Mouse (Mus musculus) layer of hippocampus, adult 18-20 months (tissue): ENCODE measurements around the gene Scn10a. TPM values are rescaled to one million over a fixed set of nuclear protein-coding genes. Genes with fewer than 3 reads are reported as not detected.

Source experiments
- DNase-seq, 2 experiments: peaks; one replicate each; pipeline ENCODE4 v3.0.0; 2022; ENCODE audit warnings: low spot score in 2 of 2
- long read RNA-seq: library from polyadenylated mRNA; stranded (forward); transcript quantifications from one replicate; pipeline ENCODE4 v2.0.0, GENCODE M21; 2021
- total RNA-seq, 2 experiments: library from RNA; stranded (reverse); gene quantifications; 2 replicates each; pipeline ENCODE4 v1.2.3; 2021

The Scn10a gene
- total RNA-seq, result not detected
- long read RNA-seq, result 0 reads

GRCm38 (mm10) chr9:119719222-119719621 lies at the start of gene Scn10a:
Gene Scn10a, minus strand, starts transcription at chr9:119719322.
- no peak for DNase-seq

DNA sequence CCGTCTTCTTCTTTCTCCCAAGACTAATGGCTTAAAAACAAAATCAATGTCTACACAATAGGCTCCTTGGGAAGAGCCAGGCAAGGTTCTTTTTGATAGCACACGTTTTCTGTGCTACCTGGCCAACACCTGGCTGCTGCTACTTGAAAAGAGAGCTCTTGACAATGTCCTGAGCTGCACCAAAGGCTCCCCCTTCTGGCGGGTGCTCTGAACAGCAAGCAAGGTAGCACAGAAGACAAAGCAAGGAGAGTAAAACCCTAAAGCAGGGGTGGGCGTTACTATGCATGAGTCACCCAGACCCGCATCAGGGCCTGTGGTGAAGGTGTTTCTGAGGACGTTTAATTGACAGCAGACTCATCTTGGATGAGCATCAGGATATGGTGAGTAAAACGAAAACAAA lies 49.5 kb upstream of the Scn10a start:
- DNase-seq, result peak in 1 of 2 experiments; percentile 5

DNA sequence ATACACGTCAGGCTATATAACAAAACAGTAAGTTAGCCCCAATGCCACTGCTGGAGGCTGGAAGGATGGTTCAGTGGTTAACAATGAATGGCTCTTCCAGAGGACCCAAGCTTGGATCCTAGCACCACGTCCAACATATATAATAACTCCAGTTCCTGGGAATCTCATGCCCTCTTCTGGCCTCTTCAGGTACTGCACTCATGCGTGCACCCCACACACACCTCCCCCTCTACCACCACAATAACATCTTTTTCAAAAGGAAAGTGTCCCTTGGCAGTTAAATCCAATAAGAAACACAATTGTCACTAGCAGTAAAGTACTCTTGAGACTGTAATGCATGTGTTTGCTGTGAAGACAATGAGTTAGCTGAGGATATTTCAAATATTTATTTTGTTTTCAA lies 41.1 kb upstream of the Scn10a start:
- DNase-seq, result no peak

GRCm38 (mm10) chr9:119759457-119759856 lies 40.3 kb upstream of the Scn10a start:
- DNase-seq, result no peak

DNA sequence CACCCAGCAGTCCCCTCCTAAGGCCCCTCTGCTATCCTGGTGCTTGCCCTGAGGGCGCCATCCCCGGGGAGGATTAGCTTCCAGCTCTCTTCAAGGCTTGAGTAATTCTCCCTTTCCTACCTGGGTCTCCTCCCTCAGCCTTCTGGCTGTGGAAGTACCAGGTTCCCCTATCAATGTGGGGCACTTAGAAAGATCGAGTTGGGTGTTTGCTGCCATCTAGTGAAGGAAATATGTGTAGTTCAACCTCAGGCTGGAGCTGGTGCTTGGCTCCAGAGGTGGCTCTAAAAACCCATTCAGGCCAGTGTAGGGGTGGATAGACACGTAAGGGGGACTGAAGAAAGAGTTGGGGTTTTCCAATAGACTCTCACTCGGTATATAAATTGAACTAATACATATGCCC lies 32.4 kb upstream of the Scn10a start:
- peak; percentile 8 to 55 for DNase-seq

DNA sequence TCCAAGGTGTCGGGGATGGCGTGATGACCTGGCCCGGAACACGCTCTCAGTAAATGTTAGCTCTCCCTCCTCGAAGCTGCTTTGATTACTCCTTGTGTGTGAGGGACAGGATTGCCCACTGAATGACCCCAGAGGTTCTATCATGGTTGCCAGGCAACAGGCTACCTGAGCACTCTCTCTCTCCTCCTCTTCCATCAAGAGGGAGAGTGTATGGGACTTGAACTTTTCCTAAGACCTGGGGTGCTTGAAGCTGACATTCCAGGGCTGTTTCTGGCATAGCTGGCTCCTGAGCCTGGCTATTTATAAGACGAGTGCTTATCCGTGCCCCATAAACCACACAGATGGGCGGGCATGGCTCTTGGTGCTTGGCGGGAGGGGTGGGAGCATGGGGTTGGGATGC lies 30.0 kb upstream of the Scn10a start:
- DNase-seq, result no peak

DNA sequence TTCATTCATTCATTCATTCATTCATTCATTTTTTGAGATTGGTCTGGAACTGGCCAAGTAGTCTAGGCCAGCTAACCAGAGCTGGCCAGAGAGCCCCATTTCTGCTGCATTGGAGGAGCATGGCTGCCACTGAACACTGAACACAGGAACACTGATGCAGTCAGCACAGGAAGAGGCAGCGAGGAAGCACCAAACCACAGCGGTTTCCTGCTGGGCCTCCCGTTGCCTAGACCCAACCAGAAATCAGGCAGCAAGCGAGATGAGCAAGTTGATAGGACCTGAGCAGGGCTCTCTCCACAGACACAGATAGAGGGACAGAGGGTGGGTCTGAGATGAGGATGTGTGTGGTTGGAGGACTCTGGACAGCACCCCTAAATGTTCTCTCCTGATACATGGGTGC lies 24.8 kb upstream of the Scn10a start:
- no peak for DNase-seq

DNA sequence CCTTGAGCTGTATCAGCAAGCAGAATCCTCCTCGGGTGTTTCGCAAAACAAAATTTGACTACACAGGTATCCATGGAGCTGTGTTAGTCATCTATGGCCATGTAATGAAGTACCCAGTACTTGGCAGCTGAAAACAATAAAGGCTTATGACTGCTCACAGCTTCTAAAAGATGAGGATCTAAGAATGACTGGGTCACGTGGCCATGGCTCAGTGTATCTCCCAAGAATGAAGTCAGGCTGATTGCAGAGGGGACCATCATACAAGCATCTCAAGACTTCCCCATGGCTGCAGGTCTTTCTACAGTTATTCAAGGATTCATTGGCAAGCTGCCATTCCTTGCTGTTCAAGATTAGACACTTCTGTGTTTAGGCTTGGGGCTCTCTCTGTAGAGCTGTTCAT lies 24.2 kb upstream of the Scn10a start:
- no peak for DNase-seq

GRCm38 (mm10) chr9:119741101-119741786 lies 22.1 kb upstream of the Scn10a start:
- DNase-seq, result no peak

- DNase-seq, result no peak
Measured at GRCm38 (mm10) chr9:119728412-119729097, 9.4 kb upstream of the Scn10a start.

DNA sequence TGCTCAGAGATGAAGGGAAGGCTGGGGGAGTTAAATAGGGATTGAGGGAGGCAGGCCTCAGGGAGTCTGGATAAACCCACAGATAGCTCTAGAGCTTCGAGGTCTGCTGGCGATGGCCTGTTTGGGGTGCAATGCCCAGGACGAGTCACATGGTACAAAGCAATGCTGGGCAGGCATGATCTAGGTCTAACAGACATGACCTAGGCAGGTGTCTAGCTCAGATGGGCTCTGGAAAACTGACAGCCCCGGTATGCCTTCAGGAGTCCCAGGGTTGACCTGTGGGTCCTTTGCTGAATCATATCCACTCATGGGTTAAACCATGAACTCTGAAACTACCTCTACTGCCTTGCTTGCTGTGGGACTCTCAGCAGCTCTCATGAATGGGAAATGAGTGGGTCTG lies 7.9 kb upstream of the Scn10a start:
- no peak for DNase-seq

DNA sequence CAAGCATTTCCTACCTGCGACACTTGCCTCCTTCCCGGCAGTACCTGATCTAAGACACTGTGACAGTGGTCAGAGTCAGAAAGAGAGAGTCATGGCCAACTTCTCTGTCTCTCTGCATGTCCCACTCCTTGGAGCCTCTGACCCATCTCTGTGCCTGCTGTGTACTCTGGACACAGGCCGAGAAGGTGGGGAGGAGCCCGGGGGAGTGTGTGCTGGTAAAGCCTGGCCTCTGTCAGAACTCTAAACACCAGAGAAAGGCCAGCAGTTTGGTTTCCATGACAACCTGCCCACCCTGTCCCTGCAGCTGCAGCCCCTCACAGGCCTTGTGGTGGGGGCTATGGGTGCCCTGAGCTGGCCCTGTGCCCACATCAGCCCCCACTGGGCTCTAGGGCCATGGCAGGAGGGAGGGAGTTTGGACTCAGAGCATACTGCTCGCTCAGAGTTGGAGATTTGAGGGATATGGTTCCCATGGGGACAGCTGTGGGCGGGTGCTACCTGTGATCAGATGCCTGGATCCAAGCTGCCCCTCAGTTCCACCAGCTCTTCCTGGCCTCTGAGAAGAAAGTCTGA lies 6.3 kb upstream of the Scn10a start:
- DNase-seq, result no peak

DNA sequence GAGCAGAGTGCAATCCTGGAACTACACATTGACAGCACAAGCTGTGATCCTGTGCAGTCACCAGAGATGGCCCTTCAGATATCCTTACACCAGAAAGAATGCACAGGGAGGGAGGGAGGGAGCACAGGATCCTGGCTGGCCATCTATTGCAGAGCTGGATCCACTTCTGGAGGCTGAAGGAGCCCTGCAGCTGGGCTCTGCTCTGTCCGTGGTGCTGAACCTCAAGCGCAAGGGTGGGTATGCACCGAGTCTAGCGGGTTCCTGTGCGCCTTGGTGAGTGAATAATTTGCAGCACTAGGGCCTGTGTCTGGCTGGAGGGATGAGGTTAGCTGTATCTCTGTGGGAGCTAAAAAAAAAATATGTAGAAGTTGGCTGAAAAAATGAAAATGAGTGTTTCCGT lies 12.4 kb downstream of the Scn10a start:
- no peak for DNase-seq

GRCm38 (mm10) chr9:119691505-119691904 lies 27.6 kb downstream of the Scn10a start:
- DNase-seq, result no peak

DNA sequence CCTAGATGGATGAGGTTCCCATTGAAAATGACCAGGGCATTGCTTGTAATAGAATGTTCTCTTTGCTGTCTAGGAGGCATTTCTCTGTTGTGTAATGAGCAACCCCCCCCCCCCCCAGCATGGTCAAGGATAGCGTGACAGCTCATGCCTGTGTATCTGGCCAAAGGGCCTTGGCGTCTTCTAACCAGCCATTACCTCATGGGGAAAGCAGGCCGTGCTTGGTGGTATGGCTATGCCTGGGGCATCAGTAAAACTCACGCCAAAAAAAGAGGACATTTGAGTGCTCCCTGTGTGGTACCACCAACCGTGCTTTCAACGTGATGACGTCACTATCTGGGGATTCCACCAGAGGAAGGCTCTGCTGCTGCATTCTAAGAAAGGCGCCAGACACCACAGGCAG lies 28.1 kb downstream of the Scn10a start:
- no peak for DNase-seq

GRCm38 (mm10) chr9:119687893-119688292 lies 31.2 kb downstream of the Scn10a start:
- DNase-seq, result no peak

GRCm38 (mm10) chr9:119686187-119686586 lies 32.9 kb downstream of the Scn10a start:
- no peak for DNase-seq

GRCm38 (mm10) chr9:119680896-119681295 lies 38.2 kb downstream of the Scn10a start:
- peak in 1 of 2 experiments; percentile 2 for DNase-seq

GRCm38 (mm10) chr9:119664109-119664508 lies 55.0 kb downstream of the Scn10a start:
- no peak for DNase-seq

- DNase-seq, result peak in 1 of 2 experiments; percentile 23
Measured at GRCm38 (mm10) chr9:119656111-119656510, 63.0 kb downstream of the Scn10a start.

- no peak for DNase-seq
Measured at GRCm38 (mm10) chr9:119653758-119654157, 65.4 kb downstream of the Scn10a start.

- DNase-seq, result peak; percentile 9 to 70
Measured at GRCm38 (mm10) chr9:119646942-119647547, 72.1 kb downstream of the Scn10a start.
